Mouse (Mus musculus) erythroblast, embryonic 14.5 days (primary cell): ENCODE data around the gene Zfp219.

Experiments
- GATA1 ChIP-seq: IDR thresholded peaks from 2 replicates; pipeline ENCODE4 v1.6.1; 2012; ENCODE audit warnings: low read length, inconsistent platforms, mixed read lengths
- TAL1 ChIP-seq: IDR thresholded peaks from 3 replicates; pipeline ENCODE4 v1.6.1; 2012; ENCODE audit warnings: low read length, inconsistent platforms, mixed read lengths

DNA sequence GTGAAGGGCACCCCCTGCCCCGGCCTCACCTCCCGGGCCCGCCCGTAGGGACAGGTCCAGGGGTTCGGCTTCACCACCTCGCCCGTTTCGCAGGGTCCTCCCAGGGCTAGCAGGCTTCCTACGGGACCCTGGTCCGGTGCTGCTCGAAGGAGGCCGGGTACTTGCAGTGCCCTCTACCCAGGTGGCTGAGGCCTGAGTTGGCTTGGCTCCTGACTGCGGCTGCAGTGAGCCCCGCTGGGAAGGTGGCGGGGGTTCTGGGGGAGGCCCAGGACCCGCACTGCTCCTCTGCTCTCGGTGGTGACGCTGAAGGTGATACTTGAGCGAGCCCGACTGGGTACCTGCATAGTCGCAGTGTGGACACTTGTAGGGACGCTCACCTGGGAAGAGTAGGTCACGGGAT lies 13.8 kb downstream of the Zfp219 start:
- no peak for TF ChIP-seq TAL1
- no peak for TF ChIP-seq GATA1
